8 mouse cellular contexts compared by ENCODE assay signal in genomic region chr7:28944756-28945415, GRCm38 (mm10). TPM values are rescaled to one million over a fixed set of nuclear protein-coding genes. Genes with fewer than 3 reads are reported as not detected.
DNase-seq lines count a peak whose midpoint lies in the region; ATAC-seq lines count a peak whose summit lies in the region.

No protein-coding gene starts in this region.

- H3K9ac ChIP-seq in lung, embryonic 16.5 days (ENCODE audit: low read length): peak overlapping the region; percentile 56
- peak overlapping the region; percentile 74 for H3K9ac ChIP-seq in heart, embryonic 16.5 days (ENCODE audit: low read length)
- H3K9ac ChIP-seq in liver, embryonic 15.5 days: no peak overlapping the region

- 38% methylated on average over 6 of the region's 6 CpGs for WGBS in lung, embryonic 16.5 days
- 37% methylated on average over 6 of the region's 6 CpGs for WGBS in heart, embryonic 16.5 days
- WGBS in liver, embryonic 15.5 days (ENCODE audit: insufficient replicate concordance): 40% methylated on average over 6 of the region's 6 CpGs

- no peak for DNase-seq in lung, adult 18-20 months
- DNase-seq in cerebellum, adult 9-10 months: no peak
- DNase-seq in gastrocnemius, postnatal 25 days: no peak
- DNase-seq in adrenal gland, adult 18-20 months (ENCODE audit: low spot score in 2 of 2): no peak

- peaks cover 88% of the 10 kb centered on the region for H3K4me1 ChIP-seq in lung, embryonic 16.5 days (replicated peaks; ENCODE audit: control insufficient read depth, insufficient read depth, low read length)
- peaks cover 69% of the 10 kb centered on the region for H3K4me1 ChIP-seq in brown adipose tissue, adult 24 weeks (ENCODE audit: control insufficient read depth, insufficient read depth, insufficient read length, low read length)
- H3K4me1 ChIP-seq in heart, embryonic 16.5 days (ENCODE audit: control insufficient read depth, insufficient read depth, low read length): peaks cover 95% of the 10 kb centered on the region
- peaks cover 94% of the 10 kb centered on the region for H3K4me1 ChIP-seq in liver, embryonic 15.5 days (replicated peaks)

- peak overlapping the region; percentile 36 for H3K4me2 ChIP-seq in lung, embryonic 16.5 days (ENCODE audit: low read depth, low read length)
- H3K4me2 ChIP-seq in heart, embryonic 16.5 days (ENCODE audit: low read depth, low read length): peak overlapping the region; percentile 52
- no peak overlapping the region for H3K4me2 ChIP-seq in liver, embryonic 15.5 days

- ATAC-seq in lung, embryonic 16.5 days (ENCODE audit: low read depth): peak; percentile 8; the same call in 1 of the 2 replicates
- no peak for ATAC-seq in heart, embryonic 16.5 days (replicated peaks; ENCODE audit: extremely low read depth, insufficient read depth, low FRiP score)
- no peak for ATAC-seq in liver, embryonic 15.5 days (ENCODE audit: insufficient read depth)

- peak overlapping the region; percentile 3; the same call in 1 of the 2 replicates for H3K4me3 ChIP-seq in lung, embryonic 16.5 days (ENCODE audit: low read length)
- H3K4me3 ChIP-seq in brown adipose tissue, adult 24 weeks (ENCODE audit: insufficient read depth, low read depth, low read length): no peak overlapping the region
- H3K4me3 ChIP-seq in heart, embryonic 16.5 days (ENCODE audit: low read length): peak overlapping the region; percentile 10; the same call in 1 of the 2 replicates
- no peak overlapping the region for H3K4me3 ChIP-seq in liver, embryonic 15.5 days (replicated peaks)

- no peaks in the 10 kb centered on the region for H3K36me3 ChIP-seq in lung, embryonic 16.5 days (ENCODE audit: control insufficient read depth, insufficient read depth, low read length)
- no peaks in the 10 kb centered on the region for H3K36me3 ChIP-seq in heart, embryonic 16.5 days (ENCODE audit: control insufficient read depth, insufficient read depth)
- H3K36me3 ChIP-seq in liver, embryonic 15.5 days (replicated peaks): peaks cover 35% of the 10 kb centered on the region

- H3K27me3 ChIP-seq in lung, embryonic 16.5 days (ENCODE audit: control insufficient read depth, insufficient read depth, low read depth, low read length): no peaks in the 10 kb centered on the region
- no peaks in the 10 kb centered on the region for H3K27me3 ChIP-seq in heart, embryonic 16.5 days (ENCODE audit: control insufficient read depth, insufficient read depth, low read length)
- no peaks in the 10 kb centered on the region for H3K27me3 ChIP-seq in liver, embryonic 15.5 days

- H3K27ac ChIP-seq in lung, embryonic 16.5 days (ENCODE audit: low read length): peak overlapping the region; percentile 92
- peak overlapping the region; percentile 96 for H3K27ac ChIP-seq in brown adipose tissue, adult 24 weeks (replicated peaks; ENCODE audit: low read depth, low read length)
- H3K27ac ChIP-seq in heart, embryonic 16.5 days (ENCODE audit: low read length): peak overlapping the region; percentile 98
- H3K27ac ChIP-seq in liver, embryonic 15.5 days (replicated peaks): peak overlapping the region; percentile 66; the same call in 1 of the 2 replicates

- H3K9me3 ChIP-seq in lung, embryonic 16.5 days (ENCODE audit: control insufficient read depth, low read length): no peaks in the 10 kb centered on the region
- no peaks in the 10 kb centered on the region for H3K9me3 ChIP-seq in heart, embryonic 16.5 days (replicated peaks; ENCODE audit: control insufficient read depth, low read length)
- no peaks in the 10 kb centered on the region for H3K9me3 ChIP-seq in liver, embryonic 15.5 days (replicated peaks)

RNA-seq across cellular contexts. Expression of gene Actn4, which starts 17.3 kb away (rescaled TPM):
- polyA plus RNA-seq in lung, embryonic 16.5 days (2015; fragmentation: Nextera tagmentation; extraction: Ambion mirVana): 313 and 319 TPM in 2 replicates
- polyA plus RNA-seq in brown adipose tissue, adult 24 weeks (2012; ENCODE audit: insufficient read depth, insufficient read length, missing spikeins): 122 and 135 TPM in 2 replicates
- 260 and 301 TPM in 2 replicates for polyA plus RNA-seq in heart, embryonic 16.5 days (2015; fragmentation: Nextera tagmentation; extraction: Ambion mirVana)
- 126 and 147 TPM in 2 replicates for polyA plus RNA-seq in liver, embryonic 15.5 days (2015; fragmentation: Nextera tagmentation; extraction: Ambion mirVana)
- 10 to 100 TPM; 36.7 to 45.8 TPM for total RNA-seq in gastrocnemius, postnatal 25 days (2021)
- 100 to 1,000 TPM; 197 to 233 TPM for total RNA-seq in adrenal gland, adult 18-20 months (2021)

RNA-seq across cellular contexts. Expression of gene Eif3k, which starts 36.8 kb away (rescaled TPM):
- polyA plus RNA-seq in lung, embryonic 16.5 days (2015; fragmentation: Nextera tagmentation; extraction: Ambion mirVana): 366 and 367 TPM in 2 replicates
- 165 and 216 TPM in 2 replicates for polyA plus RNA-seq in brown adipose tissue, adult 24 weeks (2012; ENCODE audit: insufficient read depth, insufficient read length, missing spikeins)
- 262 and 283 TPM in 2 replicates for polyA plus RNA-seq in heart, embryonic 16.5 days (2015; fragmentation: Nextera tagmentation; extraction: Ambion mirVana)
- 209 and 222 TPM in 2 replicates for polyA plus RNA-seq in liver, embryonic 15.5 days (2015; fragmentation: Nextera tagmentation; extraction: Ambion mirVana)
- 100 to 1,000 TPM; 116 to 137 TPM for total RNA-seq in gastrocnemius, postnatal 25 days (2021)
- 100 to 1,000 TPM; 227 to 253 TPM for total RNA-seq in adrenal gland, adult 18-20 months (2021)

RNA-seq across cellular contexts. Expression of gene Map4k1, which starts 37.0 kb away (rescaled TPM):
- polyA plus RNA-seq in lung, embryonic 16.5 days (2015; fragmentation: Nextera tagmentation; extraction: Ambion mirVana): 8.9 and 10.7 TPM in 2 replicates
- polyA plus RNA-seq in brown adipose tissue, adult 24 weeks (2012; ENCODE audit: insufficient read depth, insufficient read length, missing spikeins): 0.63 and 1.4 TPM in 2 replicates
- 6.0 and 12.2 TPM in 2 replicates for polyA plus RNA-seq in heart, embryonic 16.5 days (2015; fragmentation: Nextera tagmentation; extraction: Ambion mirVana)
- 21.6 and 26.3 TPM in 2 replicates for polyA plus RNA-seq in liver, embryonic 15.5 days (2015; fragmentation: Nextera tagmentation; extraction: Ambion mirVana)
- under 1 TPM; 0.29 to 0.36 TPM for total RNA-seq in gastrocnemius, postnatal 25 days (2021)
- 1 to 10 TPM in 1 of 2 experiments, under 1 TPM in 1; 0.96 to 2.4 TPM for total RNA-seq in adrenal gland, adult 18-20 months (2021)

Comparison
In these comparisons a context has a peak if more than half of its experiments do, and no peak if none do; other contexts are left out.
1. H3K4me3 ChIP-seq: peak in lung, embryonic 16.5 days (single experiment) and heart, embryonic 16.5 days (single experiment); none in brown adipose tissue, adult 24 weeks (single experiment) and liver, embryonic 15.5 days (single experiment).
2. Peak in every context shown above with its lines, with median percentiles within 50 percentile points of each other: H3K27ac ChIP-seq.